Comparison of ENCODE assay signal across 15 mouse cellular contexts in genomic region chr7:16544770-16545169, GRCm38 (mm10).
DNase-seq lines count a peak whose midpoint lies in the region; ATAC-seq and TF ChIP-seq lines count a peak whose summit lies in the region.
"Had no signal": no experiment of that assay in that cellular context is flagged by ENCODE, and none has a peak within 500 bp of the region (broad histone marks: within the 10 kb centered on the region; RNA-seq: fewer than 3 reads in every experiment).

No protein-coding gene starts in this region.

- intact Hi-C loops in gastrocnemius, adult 2 months (cut with DNase I): no loop called here

- H3K4me2 ChIP-seq in lung, embryonic 14.5 days: no peak overlapping the region
- H3K4me2 ChIP-seq: midbrain, embryonic 11.5 days; neural tube, embryonic 12.5 days had no signal

- DNase-seq in heart, adult 11 months: peak; percentile 90
- DNase-seq in heart, embryonic 10.5 days (ENCODE audit: low spot score): no peak
- DNase-seq in lung, embryonic 14.5 days: peak; percentile 32
- no peak for DNase-seq in lung, postnatal 36 days
- peak; percentile 57 for DNase-seq in gastrocnemius, adult 2 months
- DNase-seq in mesoderm, embryonic 11.5 days (ENCODE audit: low read depth, low spot score): peak; percentile 34
- no peak for DNase-seq in thymus, postnatal 25 days
- no peak for DNase-seq in urinary bladder, adult 2 months (ENCODE audit: low spot score)
- DNase-seq: B cell, adult 2 months; cerebellum, adult 9-11 months had no signal

- no peaks in the 10 kb centered on the region for H3K27me3 ChIP-seq in heart, embryonic 10.5 days (ENCODE audit: insufficient read depth, poor library complexity, severe bottlenecking)
- no peaks in the 10 kb centered on the region for H3K27me3 ChIP-seq in lung, embryonic 14.5 days (ENCODE audit: insufficient read depth, low read length)
- H3K27me3 ChIP-seq: neural tube, embryonic 12.5 days had no signal

- WGBS in heart, embryonic 10.5 days: 85% methylated on average over 8 of the region's 8 CpGs
- WGBS in lung, embryonic 14.5 days: 60% methylated on average over 8 of the region's 8 CpGs

- H3K4me1 ChIP-seq in heart, embryonic 10.5 days: no peaks in the 10 kb centered on the region
- H3K4me1 ChIP-seq in lung, embryonic 14.5 days (ENCODE audit: insufficient read depth): no peaks in the 10 kb centered on the region
- H3K4me1 ChIP-seq: neural tube, embryonic 12.5 days had no signal

- no peak overlapping the region for H3K4me3 ChIP-seq in heart, embryonic 10.5 days
- no peak overlapping the region for H3K4me3 ChIP-seq in lung, embryonic 14.5 days (ENCODE audit: low read depth, low read length)
- no peak overlapping the region for H3K4me3 ChIP-seq in gastrocnemius, adult 2 months
- H3K4me3 ChIP-seq: neural tube, embryonic 12.5 days had no signal

- no peak overlapping the region for H3K9ac ChIP-seq in lung, embryonic 14.5 days
- H3K9ac ChIP-seq: neural tube, embryonic 12.5 days had no signal

- H3K36me3 ChIP-seq in heart, embryonic 10.5 days: peaks cover 67% of the 10 kb centered on the region
- peaks cover 53% of the 10 kb centered on the region for H3K36me3 ChIP-seq in lung, embryonic 14.5 days (ENCODE audit: insufficient read depth)

- no peak for ATAC-seq in lung, embryonic 14.5 days (ENCODE audit: insufficient read depth)
- ATAC-seq: activated CD4-positive, CD25-positive, alpha-beta regulatory T cell, adult 4 months; intestine, postnatal 0 days had no signal

- no peak for TF ChIP-seq CTCF in lung, embryonic 14.5 days (IDR thresholded peaks at IDR 0.05; ENCODE audit: low read depth)
- TF ChIP-seq CTCF in gastrocnemius, adult 2 months (IDR thresholded peaks at IDR 0.05): no peak

- no peak overlapping the region for H3K27ac ChIP-seq in heart, embryonic 10.5 days
- no peak overlapping the region for H3K27ac ChIP-seq in lung, embryonic 14.5 days (ENCODE audit: low read depth)
- H3K27ac ChIP-seq in gastrocnemius, adult 2 months: peak overlapping the region; percentile 35; the same call in 1 of the 2 replicates
- H3K27ac ChIP-seq: neural tube, embryonic 12.5 days had no signal

- H3K9me3 ChIP-seq in heart, embryonic 10.5 days: no peaks in the 10 kb centered on the region
- no peaks in the 10 kb centered on the region for H3K9me3 ChIP-seq in lung, embryonic 14.5 days (ENCODE audit: low read depth, low read length)
- H3K9me3 ChIP-seq: G1E; neural tube, embryonic 12.5 days had no signal

Comparison
In these comparisons a context has a peak if more than half of its experiments do, and no peak if none do; other contexts are left out.
1. DNase-seq: peak in heart, adult 11 months (single experiment), lung, embryonic 14.5 days (single experiment), gastrocnemius, adult 2 months (single experiment) and mesoderm, embryonic 11.5 days (single experiment); none in heart, embryonic 10.5 days (single experiment), lung, postnatal 36 days (single experiment), thymus, postnatal 25 days (single experiment) and urinary bladder, adult 2 months (single experiment).